Mouse (Mus musculus) lung, postnatal 10 days (tissue): Measurements from ENCODE around the gene Arrdc4.

Experiments used
- DNase-seq: peaks from one replicate; pipeline ENCODE4 v3.0.0; 2021

Arrdc4 gene

DNA sequence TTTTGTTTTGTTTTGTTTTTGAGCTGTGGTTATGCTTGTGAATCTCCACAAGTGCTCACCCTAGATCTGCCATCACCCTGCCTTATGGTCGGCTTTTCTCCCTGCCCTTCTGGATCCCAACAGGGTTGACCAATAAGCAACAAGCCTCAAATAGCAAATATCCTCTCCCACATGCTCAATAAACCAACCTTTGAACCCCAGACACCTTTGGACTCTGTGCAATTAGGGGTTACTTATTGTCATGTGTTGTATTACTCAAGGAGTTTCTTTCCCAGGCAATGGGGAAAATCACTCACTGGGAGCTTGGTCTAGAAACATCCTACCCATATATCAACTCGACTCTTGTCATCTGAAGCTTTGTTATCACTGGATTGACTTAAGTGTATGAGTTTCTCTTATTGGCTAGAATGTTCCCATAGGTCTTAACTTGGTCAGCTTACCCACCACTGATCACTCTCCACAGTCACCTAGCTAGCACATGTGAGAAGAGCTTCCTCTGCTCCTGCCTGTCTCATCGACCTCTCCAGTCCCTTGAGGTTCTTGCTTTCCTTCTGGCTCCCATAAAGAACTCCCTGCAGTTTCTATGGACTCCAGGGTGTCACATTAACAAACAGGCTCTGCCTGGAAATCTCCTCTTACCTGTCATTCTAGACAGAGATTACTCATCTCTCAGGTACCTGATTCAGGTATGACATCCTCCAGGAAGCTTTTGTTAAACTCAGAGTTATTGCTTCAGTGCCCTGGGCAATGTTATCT, 40.3 kb downstream of the Arrdc4 start:
- no peak for DNase-seq

GRCm38 (mm10) chr7:68705162-68705561, 43.9 kb downstream of the Arrdc4 start:
- DNase-seq, result no peak

DNA sequence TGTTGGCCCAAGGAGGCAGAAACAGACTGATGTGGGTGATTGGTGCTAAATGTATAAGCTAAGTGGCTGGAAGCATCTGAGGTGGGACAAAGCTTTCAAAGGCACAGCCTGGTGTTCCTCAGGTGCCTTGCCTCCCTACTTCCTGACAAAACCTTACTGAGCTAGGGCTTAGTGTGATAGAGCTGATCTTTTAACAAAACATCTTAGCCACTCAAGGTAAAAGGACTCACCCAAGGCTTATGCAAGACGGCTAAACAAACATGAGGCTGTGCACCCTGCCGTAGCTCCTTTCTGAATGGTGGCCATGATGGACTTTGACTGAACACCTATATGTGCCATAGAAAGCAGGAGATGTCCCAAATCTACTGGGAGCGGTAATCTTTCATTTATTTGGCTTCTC, 51.7 kb downstream of the Arrdc4 start:
- DNase-seq, result no peak

- DNase-seq, result peak; percentile 54
These were observed 52.1 kb downstream of the Arrdc4 start for GRCm38 (mm10) chr7:68696908-68697307.

DNA sequence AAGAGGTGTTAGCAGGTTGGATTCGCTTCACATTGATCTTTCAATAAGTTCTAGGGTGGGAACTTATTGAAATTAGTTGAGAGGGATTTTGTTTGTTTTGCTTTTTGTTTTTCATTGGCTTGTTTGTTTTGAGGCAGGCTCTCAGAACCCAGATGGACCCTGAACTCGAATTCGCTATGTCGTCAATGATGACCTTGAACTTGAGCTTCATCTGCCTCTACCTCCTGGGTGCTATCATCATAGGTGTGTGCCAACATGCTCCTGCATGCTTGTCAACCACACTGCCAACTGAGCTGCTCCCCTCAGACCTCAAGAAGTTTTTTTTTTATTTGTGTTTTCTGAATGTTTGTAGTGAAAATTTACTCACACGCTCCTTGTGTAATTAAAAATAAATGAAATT, 52.6 kb downstream of the Arrdc4 start:
- no peak for DNase-seq

DNA sequence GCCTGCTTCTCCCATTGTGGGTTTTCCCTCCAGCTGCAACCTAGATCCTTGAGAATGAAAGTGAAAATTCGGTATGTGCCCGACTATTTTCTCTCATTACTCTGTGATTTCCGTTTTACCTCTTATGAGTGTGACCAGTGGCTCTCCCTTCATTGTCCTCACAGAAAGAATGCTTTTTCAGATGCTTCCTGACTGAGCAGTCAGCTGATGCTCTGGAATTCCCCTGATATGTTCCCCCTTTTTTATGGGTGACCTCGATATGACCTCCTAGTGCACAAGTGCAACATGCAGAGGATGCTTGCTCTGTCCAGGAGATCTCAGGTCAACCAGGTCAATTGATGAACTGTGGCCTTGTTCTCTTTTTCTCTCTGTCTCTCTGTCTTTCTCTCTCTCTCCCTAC, 56.3 kb downstream of the Arrdc4 start:
- peak; percentile 23 for DNase-seq

GRCm38 (mm10) chr7:68691454-68691853, 57.6 kb downstream of the Arrdc4 start:
- no peak for DNase-seq

DNA sequence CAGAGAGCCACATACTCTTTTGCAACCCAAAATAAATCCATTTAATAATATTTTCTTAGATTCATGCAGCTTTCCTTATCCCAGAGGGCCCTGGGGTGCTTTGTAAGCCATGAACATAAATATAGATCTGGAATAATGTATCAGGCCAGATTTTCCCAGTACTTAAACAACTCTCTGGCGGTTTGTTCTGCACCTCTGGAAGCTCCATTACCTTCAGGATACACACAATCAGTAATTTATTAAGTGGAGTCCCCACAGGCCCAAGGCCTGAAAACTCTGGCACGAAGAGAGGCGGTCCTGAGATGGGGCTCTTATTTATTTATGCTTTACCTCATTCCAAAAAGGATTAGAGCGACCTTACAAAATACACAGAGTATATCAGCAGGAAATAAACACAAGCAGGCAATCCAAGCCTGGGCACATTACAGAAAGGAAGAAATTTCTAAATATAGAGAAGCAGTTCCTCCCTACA, 61.9 kb downstream of the Arrdc4 start:
- DNase-seq, result no peak
